Mouse (Mus musculus) brain, embryonic 14.5 days (tissue): ENCODE measurements at regions not wholly inside any gene's neighbourhood (a gene's known extent, or its start where the extent isn't known, plus 50 kb on each side); places are given as distances from the start of the nearest gene placed in this dataset.

Source experiments
- CTCF ChIP-seq: fragments of 200-500 bp; IDR thresholded peaks from 2 replicates; pipeline ENCODE4 v1.5.1; 2012; ENCODE audit warnings: inconsistent platforms, mild to moderate bottlenecking, moderate library complexity, borderline replicate concordance; ENCODE audit not compliant: insufficient read depth, insufficient read length; ENCODE audit errors: extremely low read depth
- POLR2A ChIP-seq: fragments of 200-500 bp; IDR thresholded peaks from 2 replicates; pipeline ENCODE4 v1.6.1; 2012; ENCODE audit warnings: mild to moderate bottlenecking, inconsistent platforms, borderline replicate concordance; ENCODE audit not compliant: poor library complexity, insufficient read depth, insufficient read length, severe bottlenecking; ENCODE audit errors: extremely low read depth

GRCm38 (mm10) chr5:77916375-77916774 lies 508.5 kb upstream of the Igfbp7 start:
- TF ChIP-seq POLR2A (no peak), CTCF (no peak)
